Mouse (Mus musculus) thymus, postnatal 0 days (tissue): ENCODE data around the gene Palmd. TPM values are rescaled to one million over a fixed set of nuclear protein-coding genes. Genes with fewer than 3 reads are reported as not detected.

Experiments
- DNase-seq: peaks from one replicate; pipeline ENCODE4 v3.0.0-alpha.2; 2015; ENCODE audit warnings: low spot score
- polyA plus RNA-seq: library from polyadenylated mRNA; unstranded; fragments of >200 nt; fragmentation: Nextera tagmentation; extraction: Ambion mirVana; gene quantifications from 2 replicates; pipeline ENCODE4 v1.2.1, GENCODE M21; 2015

Palmd gene
- polyA plus RNA-seq, 1 experiment from 2014 or later = 2.4 TPM

GRCm38 (mm10) chr3:116960414-116960813 lies 8.4 kb downstream of the Palmd start:
- DNase-seq = no peak

DNA sequence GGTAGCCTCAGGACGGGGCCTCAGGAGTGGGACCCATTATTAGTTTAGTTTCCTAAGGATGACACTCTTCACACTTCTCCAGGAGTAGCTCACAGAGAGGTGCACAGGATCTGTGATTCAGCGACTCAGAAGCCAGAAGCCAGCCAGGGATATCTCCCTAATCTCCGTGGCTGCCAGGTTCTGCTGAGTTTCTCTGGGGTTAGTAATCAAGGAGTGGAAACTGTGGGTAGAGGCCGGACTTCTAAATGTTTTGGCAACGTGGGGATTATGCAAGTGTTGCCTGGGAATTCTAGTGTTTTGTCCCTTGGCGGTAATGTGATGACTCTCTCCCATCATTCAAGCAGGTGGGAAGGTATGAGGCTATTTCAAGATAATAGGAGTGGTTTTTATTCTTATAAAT lies 13.7 kb downstream of the Palmd start:
- no peak for DNase-seq

DNA sequence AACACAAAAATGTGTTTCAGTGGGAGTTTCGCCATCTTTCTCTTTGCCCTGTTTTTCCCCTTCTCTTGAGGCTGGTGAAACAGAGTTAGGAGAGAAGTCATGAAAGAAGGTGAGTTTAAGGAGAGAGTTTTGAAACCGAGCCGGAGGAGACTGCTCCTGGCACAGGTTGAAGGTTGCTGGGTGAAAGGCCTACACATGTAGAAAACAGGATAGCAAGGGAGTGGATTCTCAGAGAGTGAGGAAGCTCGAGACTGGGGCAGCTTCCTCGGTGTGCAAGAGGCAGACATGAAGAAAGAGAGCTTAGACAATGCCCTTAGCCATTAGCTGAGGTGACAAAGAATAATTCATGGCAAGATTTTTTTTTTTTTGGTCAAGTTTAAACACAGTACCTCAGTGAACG lies 15.4 kb downstream of the Palmd start:
- no peak for DNase-seq

- DNase-seq = no peak
Observed at GRCm38 (mm10) chr3:116952242-116952899, 16.4 kb downstream of the Palmd start.

DNA sequence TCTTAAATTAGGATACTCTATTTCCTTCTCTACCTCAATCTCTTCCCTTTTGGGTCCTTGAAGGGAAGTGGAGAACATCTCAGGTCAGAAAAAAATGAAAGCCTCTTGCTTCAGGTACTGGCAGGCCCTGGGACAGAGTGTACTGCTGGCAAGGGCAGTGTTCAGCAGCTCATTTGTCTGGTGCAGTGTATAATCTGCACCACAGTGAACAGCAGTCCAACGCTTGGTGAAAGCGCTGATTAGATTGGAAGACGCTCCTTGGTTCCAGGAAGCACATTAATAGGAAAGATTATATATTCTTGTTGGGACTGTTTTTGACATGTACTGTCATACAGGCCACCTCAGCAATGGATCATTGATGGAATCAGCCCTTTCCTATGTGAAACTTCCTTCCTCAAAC lies 17.3 kb downstream of the Palmd start:
- no peak for DNase-seq

DNA sequence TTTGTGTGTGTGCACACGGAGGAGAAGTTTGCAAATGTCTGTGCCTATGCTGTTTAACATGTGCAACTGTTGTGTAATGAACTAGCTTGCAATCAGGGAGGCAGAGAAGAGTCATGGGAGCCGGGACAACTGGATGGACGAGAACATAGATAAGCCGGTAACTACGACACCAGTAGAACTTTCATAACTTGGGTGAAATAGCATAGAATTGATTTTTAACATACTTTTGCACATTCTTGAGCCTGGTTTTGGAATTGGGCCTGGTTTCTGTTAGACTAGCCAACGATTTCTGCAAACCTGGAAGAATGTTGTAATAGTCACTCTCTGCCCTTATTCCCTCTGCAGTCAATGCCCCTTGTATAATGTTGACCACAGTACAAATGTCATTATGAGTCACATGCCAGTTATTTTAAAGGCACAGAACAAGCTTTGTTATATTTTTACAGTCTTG lies 18.1 kb downstream of the Palmd start:
- no peak for DNase-seq

- no peak for DNase-seq
Observed at GRCm38 (mm10) chr3:116946476-116946875, 22.3 kb downstream of the Palmd start.

- DNase-seq = no peak
Observed at GRCm38 (mm10) chr3:116943422-116943821, 25.4 kb downstream of the Palmd start.

- no peak for DNase-seq
Observed at GRCm38 (mm10) chr3:116942751-116943150, 26.0 kb downstream of the Palmd start.

DNA sequence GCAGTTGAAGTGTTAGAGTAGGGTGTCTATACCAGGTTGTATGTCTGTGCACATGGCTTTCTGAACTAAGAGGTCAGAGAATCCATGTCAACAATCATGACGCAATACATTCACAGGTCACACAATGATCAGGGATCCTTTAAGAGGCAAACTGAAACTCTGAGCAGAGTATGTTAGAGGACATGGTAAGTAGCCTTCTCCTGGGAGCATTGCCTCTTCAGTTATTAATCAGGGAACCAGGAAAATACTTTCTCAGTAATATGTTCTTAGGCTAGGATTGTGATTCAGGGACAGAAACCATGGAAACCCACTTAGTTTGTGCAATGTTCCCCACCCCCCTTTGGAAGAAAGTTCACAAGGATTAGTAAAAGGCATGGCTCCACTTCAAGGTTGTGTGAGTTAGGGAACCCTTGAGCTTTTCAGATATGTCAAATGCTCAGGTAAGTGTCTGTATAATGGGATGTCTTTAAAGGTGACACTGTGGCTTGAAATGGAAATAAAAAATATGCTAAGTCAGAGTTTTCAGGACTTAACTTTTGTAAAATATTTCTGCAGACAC lies 27.1 kb downstream of the Palmd start:
- no peak for DNase-seq

- no peak for DNase-seq
Observed at GRCm38 (mm10) chr3:116940804-116941558, 27.8 kb downstream of the Palmd start.

DNA sequence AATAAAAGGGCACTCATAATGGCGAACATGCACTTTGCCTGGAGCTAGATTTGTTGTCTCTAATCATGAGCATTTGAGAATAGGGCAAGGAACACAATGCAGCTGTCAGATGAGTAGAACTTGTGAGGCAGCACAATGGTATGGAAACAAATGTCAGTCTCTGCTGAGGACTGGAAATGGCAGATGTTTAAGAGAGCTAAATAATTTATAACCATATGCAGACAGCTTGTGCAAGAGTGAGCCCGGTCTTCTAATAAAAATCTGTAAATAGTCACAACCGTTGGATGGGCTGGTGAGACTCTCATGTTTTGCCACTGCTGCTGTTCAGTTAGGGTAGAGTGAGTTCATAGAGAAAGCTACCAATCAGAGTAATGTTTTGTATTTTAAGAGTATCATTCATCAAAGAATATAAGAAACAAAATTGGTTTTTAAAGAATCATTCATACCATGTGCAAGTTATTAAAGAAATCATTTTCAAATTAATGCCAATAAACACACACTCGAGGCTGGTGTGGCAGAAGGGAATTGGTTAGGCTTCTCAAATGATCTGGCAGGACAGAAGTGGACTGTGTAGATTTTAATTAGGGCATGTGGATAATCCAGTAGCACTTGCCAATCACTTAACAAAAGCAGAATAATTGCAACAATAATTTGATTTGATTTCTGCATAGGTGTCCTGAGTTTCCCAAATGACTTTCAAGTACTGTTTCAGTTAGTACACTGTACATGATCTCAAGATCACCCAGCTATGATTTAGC lies 31.7 kb downstream of the Palmd start:
- DNase-seq = no peak

GRCm38 (mm10) chr3:116933158-116933557 lies 35.6 kb downstream of the Palmd start:
- no peak for DNase-seq

- DNase-seq = no peak
Observed at GRCm38 (mm10) chr3:116928994-116929393, 39.8 kb downstream of the Palmd start.

DNA sequence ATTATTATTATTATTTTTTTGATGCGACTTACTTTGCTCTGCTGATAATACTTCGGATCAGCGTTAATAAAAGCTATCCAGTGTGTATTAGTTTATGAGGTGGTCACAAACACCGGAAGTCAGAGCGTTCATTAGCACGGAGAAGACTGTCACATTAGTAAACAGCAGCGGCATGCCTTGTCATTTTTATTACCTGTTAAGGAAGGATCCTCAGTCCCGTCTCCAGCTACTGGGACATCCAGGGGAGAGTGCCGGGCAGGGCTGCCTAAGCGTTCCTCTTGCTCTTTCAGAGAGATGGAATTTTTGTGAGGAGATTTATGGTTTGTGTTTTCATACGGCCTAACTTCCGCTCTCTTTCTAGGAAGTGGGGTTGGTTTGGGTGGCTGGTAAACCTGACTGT lies 45.7 kb downstream of the Palmd start:
- no peak for DNase-seq

DNA sequence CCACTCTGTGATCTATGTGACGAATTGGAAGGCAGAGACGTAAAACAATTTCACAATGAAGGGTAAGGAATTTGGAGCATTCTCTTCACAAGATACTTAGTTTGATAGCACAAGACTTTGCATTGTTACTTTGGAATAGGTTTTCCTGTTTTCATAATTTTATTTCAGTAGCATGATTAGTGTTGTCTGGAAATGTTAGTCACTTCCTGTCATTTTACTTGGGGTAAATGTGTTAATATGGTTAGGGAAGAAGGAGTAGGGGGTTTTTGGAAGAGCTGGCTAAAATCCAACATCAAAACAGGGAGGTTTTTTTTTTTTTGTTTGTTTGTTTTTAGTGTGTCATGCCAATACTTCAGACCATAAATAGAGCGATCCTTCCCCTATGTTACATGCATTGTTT lies 47.3 kb downstream of the Palmd start:
- DNase-seq = no peak

- DNase-seq = no peak
Observed at GRCm38 (mm10) chr3:116917016-116917415, 51.8 kb downstream of the Palmd start.

GRCm38 (mm10) chr3:116914931-116915330 lies 53.9 kb downstream of the Palmd start:
- no peak for DNase-seq

GRCm38 (mm10) chr3:116914374-116914773 lies 54.4 kb downstream of the Palmd start:
- DNase-seq = no peak

GRCm38 (mm10) chr3:116906596-116906995 lies 62.2 kb downstream of the Palmd start:
- DNase-seq = no peak

- no peak for DNase-seq
Observed at GRCm38 (mm10) chr3:116905898-116906297, 62.9 kb downstream of the Palmd start.

GRCm38 (mm10) chr3:116904158-116904557 lies 64.6 kb downstream of the Palmd start:
- DNase-seq = peak; percentile 7
